23 mouse cellular contexts compared by ENCODE assay signal in genomic region chr14:117061527-117061926, GRCm38 (mm10).
DNase-seq lines count a peak whose midpoint lies in the region; ATAC-seq and TF ChIP-seq lines count a peak whose summit lies in the region.
"Had no signal": no experiment of that assay in that cellular context is flagged by ENCODE, and none has a peak within 500 bp of the region (broad histone marks: within the 10 kb centered on the region; RNA-seq: fewer than 3 reads in every experiment).

No protein-coding gene starts in this region.

- H3K27me3 ChIP-seq in kidney, embryonic 15.5 days, result no peaks in the 10 kb centered on the region
- no peaks in the 10 kb centered on the region for H3K27me3 ChIP-seq in midbrain, embryonic 10.5 days (ENCODE audit: low read depth, poor library complexity, severe bottlenecking)
- H3K27me3 ChIP-seq in midbrain, embryonic 11.5 days (ENCODE audit: control insufficient read depth, insufficient read depth, low read length), result no peaks in the 10 kb centered on the region
- no peaks in the 10 kb centered on the region for H3K27me3 ChIP-seq in Patski
- H3K27me3 ChIP-seq: hindbrain, embryonic 13.5 days had no signal

- H3K9ac ChIP-seq in kidney, embryonic 15.5 days, result no peak overlapping the region
- H3K9ac ChIP-seq in midbrain, embryonic 11.5 days (ENCODE audit: low read length), result no peak overlapping the region
- H3K9ac ChIP-seq: forebrain, postnatal 0 days; hindbrain, embryonic 13.5 days had no signal

- POLR2A ChIA-PET in Patski (lab: Charles Lee), result interaction anchor here (1.2 to 1.7 kb wide), 3 partner anchors 11 to 133 kb away, joined by 3 to 4 read pairs (median 3); no protein-coding TSS in a partner anchor

- 0 out of 2 replicates have a peak overlapping the region, but pooled peaks have one; percentile 5 for H3K27ac ChIP-seq in kidney, embryonic 15.5 days
- peak overlapping the region; percentile 46 for H3K27ac ChIP-seq in midbrain, embryonic 10.5 days (replicated peaks)
- H3K27ac ChIP-seq in midbrain, embryonic 11.5 days (ENCODE audit: low read depth, low read length), result no peak overlapping the region
- H3K27ac ChIP-seq: gastrocnemius, adult 2 months; hindbrain, embryonic 13.5 days; hindbrain, postnatal 0 days had no signal

- in situ Hi-C loops in Patski (cut with MboI; ENCODE audit: low pct_unique_long_range_greater_than_20kb), result no loop called here

- no peaks in the 10 kb centered on the region for H3K36me3 ChIP-seq in kidney, embryonic 15.5 days
- H3K36me3 ChIP-seq in midbrain, embryonic 10.5 days, result no peaks in the 10 kb centered on the region
- H3K36me3 ChIP-seq in midbrain, embryonic 11.5 days (ENCODE audit: control insufficient read depth, insufficient read depth, low read length), result no peaks in the 10 kb centered on the region
- H3K36me3 ChIP-seq: hindbrain, embryonic 13.5 days had no signal

- H3K4me2 ChIP-seq in kidney, embryonic 15.5 days, result no peak overlapping the region
- H3K4me2 ChIP-seq in midbrain, embryonic 11.5 days, result no peak overlapping the region
- H3K4me2 ChIP-seq: heart, embryonic 11.5 days; hindbrain, embryonic 13.5 days had no signal

- CTCF ChIA-PET in Patski (lab: Charles Lee), result interaction anchor here (1.2 to 2.8 kb wide), 3 partner anchors 12 to 49 kb away, joined by 3 to 17 read pairs (median 4); no protein-coding TSS in a partner anchor

- H3K4me1 ChIP-seq in kidney, embryonic 15.5 days, result peaks cover 11% of the 10 kb centered on the region
- peaks cover 20% of the 10 kb centered on the region for H3K4me1 ChIP-seq in midbrain, embryonic 10.5 days
- no peaks in the 10 kb centered on the region; the same call in 1 of the 2 replicates for H3K4me1 ChIP-seq in midbrain, embryonic 11.5 days (ENCODE audit: control insufficient read depth, insufficient read depth, low read length)

- TF ChIP-seq CTCF in Patski (IDR thresholded peaks at IDR 0.05), result no peak

- WGBS in kidney, embryonic 15.5 days, result 65% methylated on average over 2 of the region's 2 CpGs
- WGBS in midbrain, embryonic 10.5 days, result 45% methylated on average over 2 of the region's 2 CpGs
- 41% methylated on average over 2 of the region's 2 CpGs for WGBS in midbrain, embryonic 11.5 days

- no peaks in the 10 kb centered on the region for H3K9me3 ChIP-seq in kidney, embryonic 15.5 days (replicated peaks)
- H3K9me3 ChIP-seq in midbrain, embryonic 10.5 days (replicated peaks), result no peaks in the 10 kb centered on the region
- no peaks in the 10 kb centered on the region for H3K9me3 ChIP-seq in midbrain, embryonic 11.5 days (ENCODE audit: control insufficient read depth, low read length)
- H3K9me3 ChIP-seq: hindbrain, embryonic 13.5 days had no signal

- no peak for DNase-seq in kidney, adult 18-20 months
- DNase-seq in midbrain, embryonic 10.5 days (ENCODE audit: low spot score), result no peak
- no peak for DNase-seq in midbrain, embryonic 11.5 days (ENCODE audit: low spot score, missing footprints)
- DNase-seq in Patski (ENCODE audit: low read depth, low spot score), result peak; percentile 33
- peak; percentile 90 for DNase-seq in retina, postnatal 1 day
- no peak for DNase-seq in left cerebral cortex, postnatal 25 days (ENCODE audit: low spot score in 2 of 2)
- DNase-seq in layer of hippocampus, adult 8-10 months (ENCODE audit: low spot score in 2 of 2), result no peak
- DNase-seq: adrenal gland, postnatal 10 days; adrenal gland, postnatal 36 days; cerebellum, adult 18-20 months; cerebellum, adult 9-10 months; cerebellum, postnatal 14 days; embryo, embryonic 11 days; forebrain, postnatal 0 days; gastrocnemius, adult 2 months; gastrocnemius, postnatal 14 days; heart, adult 11 months had no signal

- ATAC-seq in kidney, embryonic 15.5 days (replicated peaks; ENCODE audit: low FRiP score), result peak; percentile 66
- ATAC-seq in midbrain, embryonic 11.5 days (ENCODE audit: low FRiP score), result no peak
- ATAC-seq in Patski, result peak; percentile 67
- ATAC-seq: CD4-positive, CD25-positive, alpha-beta regulatory T cell, adult 4 months; forebrain, embryonic 14.5 days; forebrain, postnatal 0 days; hindbrain, postnatal 0 days had no signal

- no peak overlapping the region for H3K4me3 ChIP-seq in kidney, embryonic 15.5 days (replicated peaks)
- no peak overlapping the region for H3K4me3 ChIP-seq in midbrain, embryonic 10.5 days
- H3K4me3 ChIP-seq in midbrain, embryonic 11.5 days (ENCODE audit: low read depth, low read length), result no peak overlapping the region
- H3K4me3 ChIP-seq: gastrocnemius, adult 2 months; hindbrain, embryonic 13.5 days had no signal

- intact Hi-C loops in left cerebral cortex, postnatal 25 days (cut with DNase I), result no loop called here

Comparison
In these comparisons a context has a peak if more than half of its experiments do, and no peak if none do; other contexts are left out.
1. DNase-seq: peak in Patski (single experiment) and retina, postnatal 1 day (single experiment); none in kidney, adult 18-20 months (single experiment), midbrain, embryonic 10.5 days (single experiment), midbrain, embryonic 11.5 days (single experiment), left cerebral cortex, postnatal 25 days (0 of 2) and layer of hippocampus, adult 8-10 months (0 of 2).